In the genomic region with DNA sequence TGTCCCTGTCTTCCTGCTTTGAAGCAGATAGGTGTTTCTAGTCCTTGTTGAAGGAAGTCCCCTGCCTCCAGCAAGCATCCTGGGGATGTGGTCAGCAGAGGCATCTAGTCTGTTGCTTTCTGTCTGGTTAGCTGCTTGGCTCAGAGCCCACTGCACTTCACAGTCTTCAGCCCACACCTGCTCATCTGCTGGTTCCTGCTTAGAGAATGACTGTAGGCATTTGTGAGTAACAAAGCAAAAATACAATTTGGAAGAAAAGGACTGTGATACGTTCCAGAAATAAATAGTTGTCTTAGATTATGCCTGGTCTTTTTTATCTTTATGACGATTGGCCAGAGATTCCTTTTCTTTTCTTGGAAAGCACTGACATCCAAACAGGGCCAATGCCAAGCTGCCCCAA, we compare ENCODE assay signal across 26 mouse cellular contexts.
A peak's percentile ranks its signal among the peaks of the same experiment; 100 is the strongest.
DNase-seq lines count a peak whose midpoint lies in the region; ATAC-seq and TF ChIP-seq lines count a peak whose summit lies in the region.
"Had no signal": no experiment of that assay in that cellular context is flagged by ENCODE, and none has a peak within 500 bp of the region (broad histone marks: within the 10 kb centered on the region; RNA-seq: fewer than 3 reads in every experiment).

No protein-coding gene starts in this region.

- peak; percentile 59 for ATAC-seq in frontal cortex, adult (ENCODE audit: low TSS enrichment)
- ATAC-seq in lung, embryonic 14.5 days (ENCODE audit: insufficient read depth) = peak; percentile 17; the same call in 1 of the 2 replicates
- ATAC-seq: inflammation-experienced regulatory T-cells, adult 6 months; liver, embryonic 12.5 days; midbrain, embryonic 13.5 days had no signal

- H3K4me2 ChIP-seq in lung, embryonic 14.5 days = no peak overlapping the region
- H3K4me2 ChIP-seq: embryonic facial prominence, embryonic 12.5 days; hindbrain, embryonic 12.5 days; limb, embryonic 12.5 days; liver, embryonic 12.5 days; midbrain, embryonic 13.5 days; neural tube, embryonic 12.5 days had no signal

- H3K27me3 ChIP-seq in lung, embryonic 14.5 days (ENCODE audit: insufficient read depth, low read length) = no peaks in the 10 kb centered on the region
- H3K27me3 ChIP-seq: CH12.LX; embryonic facial prominence, embryonic 12.5 days; hindbrain, embryonic 12.5 days; limb, embryonic 12.5 days; liver, embryonic 12.5 days; midbrain, embryonic 13.5 days; neural tube, embryonic 12.5 days had no signal

- no peak for DNase-seq in frontal cortex, postnatal 14 days (ENCODE audit: low spot score in 2 of 2)
- peak; percentile 37 for DNase-seq in lung, embryonic 14.5 days
- DNase-seq in lung, adult 18-20 months = no peak
- DNase-seq in brain, embryonic 14.5 days (ENCODE audit: low read depth) = peak; percentile 50
- peak; percentile 15 for DNase-seq in telencephalon, adult 2 months (ENCODE audit: low read depth, low spot score)
- DNase-seq in retina, postnatal 1 day = no peak
- DNase-seq: adrenal gland, adult 8-10 months; B cell, adult 2 months; cerebellum, adult 9-10 months; gastrocnemius, postnatal 14 days; heart, adult 2 months; kidney, adult 18-20 months; kidney, postnatal 4 days; lung, adult 2 months; thymus, postnatal 14 days had no signal

- H3K9ac ChIP-seq in lung, embryonic 14.5 days = no peak overlapping the region
- H3K9ac ChIP-seq: embryonic facial prominence, embryonic 12.5 days; hindbrain, embryonic 12.5 days; limb, embryonic 12.5 days; liver, embryonic 12.5 days; midbrain, embryonic 13.5 days; neural tube, embryonic 12.5 days had no signal

- TF ChIP-seq POLR2A in brain, embryonic 14.5 days (IDR thresholded peaks at IDR 0.05; ENCODE audit: borderline replicate concordance, extremely low read depth, insufficient read depth, insufficient read length, poor library complexity, severe bottlenecking) = no peak

- no peak overlapping the region for H3K4me3 ChIP-seq in lung, embryonic 14.5 days (ENCODE audit: low read depth, low read length)
- H3K4me3 ChIP-seq: embryonic facial prominence, embryonic 12.5 days; heart, adult 2 months; hindbrain, embryonic 12.5 days; left cerebral cortex, adult 2 months; limb, embryonic 12.5 days; liver, embryonic 12.5 days; midbrain, embryonic 13.5 days; neural tube, embryonic 12.5 days had no signal

- no peak overlapping the region for H3K27ac ChIP-seq in lung, embryonic 14.5 days (ENCODE audit: low read depth)
- H3K27ac ChIP-seq: embryonic facial prominence, embryonic 12.5 days; heart, adult 2 months; hindbrain, embryonic 12.5 days; left cerebral cortex, adult 2 months; limb, embryonic 12.5 days; liver, embryonic 12.5 days; midbrain, embryonic 13.5 days; neural tube, embryonic 12.5 days had no signal

- no peaks in the 10 kb centered on the region for H3K36me3 ChIP-seq in lung, embryonic 14.5 days (ENCODE audit: insufficient read depth)
- H3K36me3 ChIP-seq: embryonic facial prominence, embryonic 12.5 days; G1E; hindbrain, embryonic 12.5 days; limb, embryonic 12.5 days; liver, embryonic 12.5 days; midbrain, embryonic 13.5 days; neural tube, embryonic 12.5 days had no signal

- TF ChIP-seq CTCF in lung, embryonic 14.5 days (IDR thresholded peaks at IDR 0.05; ENCODE audit: low read depth) = no peak
- no peak for TF ChIP-seq CTCF in brain, embryonic 14.5 days (IDR thresholded peaks at IDR 0.05; ENCODE audit: borderline replicate concordance, extremely low read depth, insufficient read depth, insufficient read length)

- 48% methylated on average over 2 of the region's 2 CpGs for WGBS in lung, embryonic 14.5 days

- H3K4me1 ChIP-seq in lung, embryonic 14.5 days (ENCODE audit: insufficient read depth) = no peaks in the 10 kb centered on the region
- H3K4me1 ChIP-seq: embryonic facial prominence, embryonic 12.5 days; hindbrain, embryonic 12.5 days; limb, embryonic 12.5 days; liver, embryonic 12.5 days; midbrain, embryonic 13.5 days; neural tube, embryonic 12.5 days had no signal

- no peaks in the 10 kb centered on the region for H3K9me3 ChIP-seq in lung, embryonic 14.5 days (ENCODE audit: low read depth, low read length)
- H3K9me3 ChIP-seq: embryonic facial prominence, embryonic 12.5 days; G1E; hindbrain, embryonic 12.5 days; limb, embryonic 12.5 days; liver, embryonic 12.5 days; midbrain, embryonic 13.5 days; neural tube, embryonic 12.5 days had no signal

Comparison
In these comparisons a context has a peak if more than half of its experiments do, and no peak if none do; other contexts are left out.
1. DNase-seq: peak in lung, embryonic 14.5 days (single experiment), brain, embryonic 14.5 days (single experiment) and telencephalon, adult 2 months (single experiment); none in frontal cortex, postnatal 14 days (0 of 2), lung, adult 18-20 months (0 of 2) and retina, postnatal 1 day (single experiment).